10 mouse cellular contexts compared by ENCODE assay signal in the genomic region with DNA sequence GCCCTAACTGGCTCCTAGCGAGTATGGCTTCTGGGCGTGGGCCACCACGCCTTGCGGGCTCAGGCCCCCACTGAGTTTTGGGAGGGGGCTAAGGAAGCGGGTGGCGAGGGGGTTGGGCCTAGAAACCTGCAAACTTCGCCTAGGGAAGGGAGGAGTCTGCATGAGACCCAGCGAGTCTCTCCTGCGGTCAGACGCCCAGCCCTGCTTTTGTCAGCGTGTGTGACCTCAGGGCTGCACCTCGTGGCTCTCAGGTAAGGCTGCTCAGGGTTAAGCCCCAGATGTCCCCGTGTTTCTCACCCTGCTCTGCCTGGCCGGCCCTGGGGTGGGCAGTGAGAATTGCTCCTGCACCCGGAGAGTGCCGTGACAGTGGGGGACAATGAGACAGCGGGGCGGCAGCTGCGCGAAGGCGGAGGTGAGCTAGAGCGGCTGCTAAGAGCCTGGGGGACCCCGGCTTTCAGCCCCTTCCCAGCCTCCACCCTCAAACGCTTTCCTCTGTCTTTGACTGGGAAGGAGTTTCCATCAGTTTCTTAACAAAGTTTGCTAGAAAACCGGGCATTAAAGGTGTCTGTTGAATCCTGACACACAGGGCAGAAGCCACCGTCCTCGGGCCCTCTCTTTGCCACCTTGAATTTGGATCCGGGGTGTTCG. TPM values are rescaled to one million over a fixed set of nuclear protein-coding genes. Genes with fewer than 3 reads are reported as not detected.
DNase-seq lines count a peak whose midpoint lies in the region; ATAC-seq and TF ChIP-seq lines count a peak whose summit lies in the region.
"Had no signal": no experiment of that assay in that cellular context is flagged by ENCODE, and none has a peak within 500 bp of the region (broad histone marks: within the 10 kb centered on the region; RNA-seq: fewer than 3 reads in every experiment).

A gene (plus strand): TSS at position 145 of the 648 bp plus-strand sequence.

- H3K27ac ChIP-seq in testis, adult 2 months (ENCODE audit: control insufficient read depth, insufficient read depth, low read depth, low read length): 0 out of 2 replicates have a peak within 1 kb of the TSS, but pooled peaks have one; percentile 28
- H3K27ac ChIP-seq in kidney, adult 2 months (ENCODE audit: insufficient read depth, low read depth, low read length): no peak within 1 kb of the TSS

- WGBS in kidney, adult 2 months: 41% methylated on average over 29 of the region's 29 CpGs

- TF ChIP-seq CTCF in testis, adult 2 months (IDR thresholded peaks at IDR 0.05; ENCODE audit: control insufficient read depth, insufficient read depth, insufficient replicate concordance, low read depth, low read length): no peak
- TF ChIP-seq CTCF in kidney, adult 2 months (conservative IDR thresholded peaks at IDR 0.05; ENCODE audit: insufficient read depth, insufficient read length, low read depth, low read length): no peak

- 0 out of 2 replicates have a peak, but pooled peaks cover 3% of the 10 kb centered on the region for H3K27me3 ChIP-seq in testis, adult 2 months (ENCODE audit: control insufficient read depth, insufficient read depth, low read length)
- no peaks in the 10 kb centered on the region for H3K27me3 ChIP-seq in kidney, adult 2 months (replicated peaks; ENCODE audit: control insufficient read depth, insufficient read depth, low read length)

- H3K36me3 ChIP-seq in testis, adult 2 months (ENCODE audit: control insufficient read depth, insufficient read depth, low read length): no peaks in the 10 kb centered on the region
- H3K36me3 ChIP-seq in kidney, adult 2 months (ENCODE audit: control insufficient read depth, insufficient read depth, low read length): no peaks in the 10 kb centered on the region

- ATAC-seq in hematopoietic stem cell, adult 5-6 weeks (replicated peaks in 1 of 2; ENCODE audit: insufficient read depth in 1 of 2, low FRiP score in 2 of 2, low TSS enrichment in 1 of 2, low read depth in 1 of 2, poor library complexity in 2 of 2, severe bottlenecking in 2 of 2): peak; percentile 33 to 51
- peak; percentile 15; the same call in 1 of the 2 replicates for ATAC-seq in megakaryocyte progenitor cell, adult 5-6 weeks (replicated peaks; ENCODE audit: poor library complexity)

- peaks cover 12% of the 10 kb centered on the region; the same call in 1 of the 2 replicates for H3K4me1 ChIP-seq in testis, adult 2 months (ENCODE audit: control insufficient read depth, insufficient read depth, low read length)
- no peaks in the 10 kb centered on the region for H3K4me1 ChIP-seq in kidney, adult 2 months (ENCODE audit: control insufficient read depth, insufficient read depth, low read length)

- no peak for DNase-seq in testis, postnatal 10 days (ENCODE audit: low spot score)
- no peak for DNase-seq in thymus, postnatal 14 days
- DNase-seq in gastrocnemius, adult 8-10 months (ENCODE audit: low spot score in 2 of 2): no peak
- no peak for DNase-seq in kidney, adult 2 months

- H3K4me3 ChIP-seq in testis, adult 2 months (ENCODE audit: control insufficient read depth, low read depth, low read length): peak within 1 kb of the TSS; percentile 71
- no peak within 1 kb of the TSS for H3K4me3 ChIP-seq in kidney, adult 2 months (ENCODE audit: insufficient read depth, low read depth, low read length)

- TF ChIP-seq POLR2A in testis, adult 2 months (IDR thresholded peaks at IDR 0.05; ENCODE audit: control insufficient read depth, low read depth, low read length): no peak
- TF ChIP-seq POLR2A in kidney, adult 2 months (IDR thresholded peaks at IDR 0.05; ENCODE audit: low read depth, low read length): no peak

RNA-seq across cellular contexts. Expression of the gene that starts here (rescaled TPM):
- 0.49 and 0.59 TPM in 2 replicates for polyA plus RNA-seq in testis, adult 2 months (2012; rRNA removed)
- total RNA-seq in hematopoietic stem cell, adult 5-6 weeks (2017): 0.44 TPM in 1 of 2 replicates, not detected in the other
- total RNA-seq in megakaryocyte progenitor cell, adult 5-6 weeks (2015): not detected in 2 replicates
- total RNA-seq in megakaryocyte progenitor cell, adult 5-6 weeks (2017): not detected in 2 replicates
- total RNA-seq in gastrocnemius, adult 8-10 months (2022): not detected
- polyA plus RNA-seq in kidney, adult 2 months (2012; rRNA removed): not detected in 2 replicates
- total RNA-seq: adrenal gland, adult 18-20 months; gastrocnemius, postnatal 4 days; neutrophil, adult 5-6 weeks had no signal

Comparison
In these comparisons a context has a peak if more than half of its experiments do, and no peak if none do; other contexts are left out.
1. Peak in ATAC-seq in hematopoietic stem cell, adult 5-6 weeks; RNA of the gene not detected or under 1 TPM.
2. Peak in ATAC-seq in megakaryocyte progenitor cell, adult 5-6 weeks; RNA of the gene not detected or under 1 TPM.